Mouse (Mus musculus) neural tube, embryonic 12.5 days (tissue): ENCODE measurements around the gene Rora. TPM values are rescaled to one million over a fixed set of nuclear protein-coding genes. Genes with fewer than 3 reads are reported as not detected.

ENCODE experiments used
- ATAC-seq: fragments of 200-750 bp; cut with Nextera tagmentation; 2 replicates; pipeline ENCODE4 v1.8.0; 2017; ENCODE audit warnings: low read depth, mild to moderate bottlenecking, moderate TSS enrichment, moderate library complexity; ENCODE audit not compliant: low FRiP score
- H3K27ac ChIP-seq: fragments of 300-500 bp; sonication (generic); 2 replicates; pipeline ENCODE4 v1.5.1; 2016
- H3K27me3 ChIP-seq: fragments of 300-500 bp; sonication (generic); replicated peaks from 2 replicates; pipeline ENCODE4 v1.6.1; 2016; ENCODE audit warnings: mild to moderate bottlenecking
- H3K36me3 ChIP-seq: fragments of 300-500 bp; sonication (generic); 2 replicates; pipeline ENCODE4 v1.6.1; 2016; ENCODE audit warnings: mild to moderate bottlenecking
- H3K4me1 ChIP-seq: fragments of 300-500 bp; sonication (generic); 2 replicates; pipeline ENCODE4 v1.6.1; 2016
- H3K4me2 ChIP-seq: fragments of 300-500 bp; sonication (generic); replicated peaks from 2 replicates; pipeline ENCODE4 v1.6.1; 2016; ENCODE audit warnings: mild to moderate bottlenecking
- H3K4me3 ChIP-seq: fragments of 300-500 bp; sonication (generic); 2 replicates; pipeline ENCODE4 v1.5.1; 2016
- H3K9ac ChIP-seq: fragments of 300-500 bp; sonication (generic); 2 replicates; pipeline ENCODE4 v1.6.1; 2016; ENCODE audit warnings: mild to moderate bottlenecking
- H3K9me3 ChIP-seq: fragments of 300-500 bp; sonication (generic); 2 replicates; pipeline ENCODE4 v1.6.1; 2016; ENCODE audit warnings: mild to moderate bottlenecking
- WGBS: fragments of 180-500 bp; shearing (Covaris S2); methylation state at CpG from one replicate; pipeline ENCODE4 v1.1.7; 2016; 5-methylcytosine and 5-hydroxymethylcytosine counted together
- polyA plus RNA-seq: library from polyadenylated mRNA; unstranded; fragments of >200 nt; fragmentation: Nextera tagmentation; extraction: Ambion mirVana; gene quantifications from 2 replicates; pipeline ENCODE4 v1.2.1, GENCODE M21; 2016

The Rora gene
- polyA plus RNA-seq, 1 experiment from 2014 or later = 5.3 TPM

DNA sequence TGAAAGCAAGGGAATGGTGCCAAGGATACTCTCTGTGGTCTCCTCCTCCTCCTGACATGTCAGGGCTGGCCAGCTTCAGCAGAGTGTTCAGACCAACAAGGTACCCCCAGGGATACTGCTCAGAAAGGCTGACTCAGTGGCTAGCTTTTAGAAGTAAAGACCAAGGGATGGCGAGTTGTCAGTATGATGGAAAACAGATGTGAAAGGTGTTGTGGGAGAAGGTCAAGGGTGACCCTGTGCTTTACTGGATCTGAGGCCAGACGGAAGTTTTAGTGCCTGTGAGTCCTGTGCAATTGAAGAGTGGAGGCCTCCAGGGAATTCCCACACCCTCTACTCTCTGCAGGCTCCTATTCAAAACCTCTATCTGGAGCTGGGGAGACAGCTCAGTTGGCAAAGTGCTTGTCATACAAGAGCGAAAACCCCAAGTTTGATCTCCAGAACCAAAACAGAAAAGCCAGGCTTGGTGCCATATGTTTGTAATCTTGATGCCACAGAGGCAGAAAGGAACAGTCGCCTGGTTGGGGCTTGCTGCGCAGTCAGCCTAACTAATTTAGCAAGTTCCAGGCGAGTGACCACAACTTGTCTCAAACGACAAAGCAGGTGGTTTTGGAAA is 181.6 kb downstream of the Rora start:
- Histone ChIP-seq H3K4me1 (no peaks in the 10 kb centered on the region), H3K27ac (no peak overlapping the region)

DNA sequence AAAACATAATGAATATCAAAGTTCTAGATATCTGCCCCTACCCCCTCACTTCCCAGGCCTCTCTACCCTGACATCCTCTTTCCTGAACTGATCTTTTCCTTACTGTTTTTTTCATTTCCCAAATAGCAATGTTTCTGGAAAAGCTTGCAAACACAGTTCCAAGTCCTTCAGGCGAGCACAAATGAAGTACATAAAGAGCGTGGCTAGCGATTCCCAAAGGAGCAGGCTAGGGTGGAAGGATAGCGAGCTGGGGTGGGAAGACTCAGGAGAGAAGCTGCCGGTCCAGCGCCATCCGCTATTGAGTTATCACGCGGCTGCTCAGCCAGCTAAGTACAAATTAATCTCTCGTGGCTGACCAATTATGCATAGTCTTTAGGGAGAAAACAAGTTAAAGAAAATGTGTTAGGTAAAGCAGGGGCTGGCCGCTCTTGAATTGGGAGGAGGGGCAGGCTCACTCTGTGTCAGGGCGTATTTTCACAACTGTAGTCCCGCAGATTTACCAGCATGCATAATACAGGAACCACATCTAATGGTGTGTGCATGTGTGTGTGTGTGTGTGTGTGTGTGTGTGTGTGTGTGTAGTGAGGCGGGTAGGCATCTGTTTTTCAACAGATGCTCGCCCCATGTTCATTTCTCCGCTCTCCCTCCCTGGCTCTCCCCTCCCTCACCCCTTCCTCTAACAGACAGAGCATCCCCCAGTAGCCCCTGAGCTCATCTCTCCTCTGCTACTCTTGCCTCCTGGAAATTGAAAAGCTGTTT is 188.7 kb downstream of the Rora start:
- H3K9ac ChIP-seq = no peak overlapping the region
- H3K36me3 ChIP-seq = no peaks in the 10 kb centered on the region
- no peak overlapping the region for H3K27ac ChIP-seq
- peak overlapping the region; percentile 18; the same call in 1 of the 2 replicates for H3K4me2 ChIP-seq
- no peak for ATAC-seq
- no peak overlapping the region for H3K4me3 ChIP-seq
- no peaks in the 10 kb centered on the region for H3K9me3 ChIP-seq
- 59% methylated on average over 16 of the region's 16 CpGs for WGBS
- H3K4me1 ChIP-seq = no peaks in the 10 kb centered on the region
- H3K27me3 ChIP-seq = no peaks in the 10 kb centered on the region

More for the DNA sequence above, 181.6 kb downstream of the Rora start:
- H3K27me3 ChIP-seq = no peaks in the 10 kb centered on the region
- no peak overlapping the region for H3K4me3 ChIP-seq
- 65% methylated on average over 7 of the region's 7 CpGs for WGBS
- H3K9me3 ChIP-seq = no peaks in the 10 kb centered on the region
- H3K9ac ChIP-seq = no peak overlapping the region
- no peak overlapping the region for H3K4me2 ChIP-seq
- H3K36me3 ChIP-seq = no peaks in the 10 kb centered on the region
- no peak for ATAC-seq

DNA sequence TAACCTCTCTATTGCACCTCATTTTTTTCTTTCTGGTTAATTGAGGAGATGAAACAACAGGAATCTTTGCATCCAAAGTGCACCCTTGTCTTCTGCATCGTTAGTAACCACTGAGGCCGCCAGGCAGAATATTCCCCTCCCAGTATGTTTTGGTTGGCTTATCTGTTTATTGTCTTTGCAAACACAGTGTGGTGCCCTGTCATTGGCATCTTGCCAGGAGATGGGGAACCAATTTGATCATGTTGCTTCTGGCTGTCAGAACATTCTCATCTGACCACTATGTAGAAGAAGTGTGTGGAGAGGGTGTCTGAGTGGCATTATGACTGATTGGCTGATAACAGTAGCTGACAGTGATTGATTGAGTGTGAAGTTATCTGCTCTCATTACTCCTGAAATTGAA is 192.0 kb downstream of the Rora start:
- H3K4me1 ChIP-seq = no peaks in the 10 kb centered on the region
- no peaks in the 10 kb centered on the region for H3K9me3 ChIP-seq
- H3K4me2 ChIP-seq = no peak overlapping the region
- no peak overlapping the region for H3K4me3 ChIP-seq
- no peaks in the 10 kb centered on the region for H3K27me3 ChIP-seq
- no peak overlapping the region for H3K9ac ChIP-seq
- ATAC-seq = no peak
- H3K27ac ChIP-seq = no peak overlapping the region
- no peaks in the 10 kb centered on the region for H3K36me3 ChIP-seq
- 74% methylated on average over 2 of the region's 2 CpGs for WGBS

DNA sequence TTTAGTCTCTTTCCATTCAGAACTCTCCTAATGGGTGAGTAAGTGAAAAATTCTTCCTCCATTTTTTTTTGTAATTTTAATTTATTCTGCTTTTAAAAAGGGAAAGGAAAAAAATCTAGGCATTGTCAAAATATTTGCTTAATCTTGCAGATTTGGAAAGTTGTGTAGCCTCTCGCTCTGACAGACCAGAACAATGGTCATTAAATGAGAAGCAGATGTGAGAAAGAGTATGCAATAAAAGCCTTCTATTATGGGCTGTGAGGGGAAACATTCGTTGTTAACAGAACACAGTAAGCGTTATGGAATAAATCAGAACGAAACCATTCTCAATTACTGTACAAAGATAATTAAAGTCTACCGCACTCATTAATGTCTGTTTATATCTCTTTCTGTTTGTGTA is 196.7 kb downstream of the Rora start:
- WGBS = 78% methylated on average over 5 of the region's 5 CpGs
- ATAC-seq = no peak
- H3K4me2 ChIP-seq = no peak overlapping the region
- no peak overlapping the region for H3K27ac ChIP-seq
- H3K9me3 ChIP-seq = no peaks in the 10 kb centered on the region
- H3K4me3 ChIP-seq = no peak overlapping the region
- no peaks in the 10 kb centered on the region for H3K27me3 ChIP-seq
- H3K4me1 ChIP-seq = no peaks in the 10 kb centered on the region
- no peaks in the 10 kb centered on the region for H3K36me3 ChIP-seq
- no peak overlapping the region for H3K9ac ChIP-seq

DNA sequence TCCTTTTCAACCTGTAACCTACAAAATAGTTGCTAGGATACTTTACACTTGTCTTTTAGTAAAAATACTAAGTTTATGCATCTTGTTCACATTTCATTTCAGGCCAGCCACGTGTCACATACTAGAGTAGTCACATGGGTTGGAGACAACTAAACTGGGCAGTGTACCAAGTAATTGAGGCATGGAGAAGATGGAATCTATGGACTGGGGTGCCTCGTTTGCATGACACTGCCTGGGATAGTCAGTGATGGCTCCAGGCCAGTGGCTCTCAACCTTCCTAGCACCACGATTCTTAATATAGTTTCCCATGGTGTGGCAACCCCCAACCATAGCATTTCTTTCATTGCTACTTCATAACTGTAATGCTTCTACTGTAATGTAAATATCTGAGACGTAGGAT is 198.6 kb downstream of the Rora start:
- WGBS = 75% methylated on average over 4 of the region's 4 CpGs
- Histone ChIP-seq H3K27ac (no peak overlapping the region), H3K4me2 (no peak overlapping the region), H3K27me3 (no peaks in the 10 kb centered on the region), H3K9ac (no peak overlapping the region), H3K36me3 (no peaks in the 10 kb centered on the region), H3K4me3 (no peak overlapping the region), H3K4me1 (no peaks in the 10 kb centered on the region), H3K9me3 (no peaks in the 10 kb centered on the region)
- no peak for ATAC-seq

DNA sequence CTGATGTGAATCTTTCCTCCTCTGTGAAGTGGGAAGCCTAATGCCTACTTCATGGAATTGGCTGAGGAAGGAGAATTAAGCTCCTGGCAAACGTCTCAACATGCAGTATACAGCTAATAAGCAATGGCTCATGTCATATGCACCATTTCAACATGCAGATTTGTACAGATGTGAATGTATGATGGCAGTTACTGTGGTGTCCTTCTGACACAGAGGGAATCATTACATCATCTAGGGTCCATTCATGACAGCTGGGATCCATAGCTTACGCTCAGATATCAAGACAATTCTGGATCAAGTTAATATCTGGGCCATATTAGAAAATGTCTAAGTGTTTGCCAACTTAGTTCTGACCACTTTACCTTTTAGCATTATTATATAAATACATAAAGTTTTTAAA is 199.3 kb downstream of the Rora start:
- Histone ChIP-seq H3K4me3 (no peak overlapping the region), H3K27me3 (no peaks in the 10 kb centered on the region), H3K4me2 (no peak overlapping the region), H3K27ac (no peak overlapping the region), H3K9ac (no peak overlapping the region), H3K9me3 (no peaks in the 10 kb centered on the region), H3K36me3 (no peaks in the 10 kb centered on the region), H3K4me1 (no peaks in the 10 kb centered on the region)
- ATAC-seq = no peak
- 93% methylated on average over 2 of the region's 2 CpGs for WGBS

DNA sequence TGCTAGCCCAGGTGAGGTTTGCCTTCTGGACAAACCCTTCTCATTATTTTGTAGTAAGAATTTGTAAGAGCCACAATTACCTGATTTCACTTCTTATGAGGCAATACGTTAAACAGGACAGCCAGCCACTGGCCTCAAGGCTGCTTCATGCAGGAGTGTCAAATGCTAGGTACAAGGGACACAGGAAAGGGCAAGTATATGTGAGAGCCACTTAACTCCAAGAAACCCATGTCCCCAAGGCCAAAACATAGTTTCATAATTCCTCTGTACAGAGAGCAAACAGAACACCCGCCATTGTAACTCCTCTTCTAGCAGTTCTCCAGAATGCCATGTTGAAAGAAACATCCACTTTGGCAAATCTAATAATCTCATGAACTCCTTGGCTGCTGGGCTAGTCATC is 205.9 kb downstream of the Rora start:
- no peak overlapping the region for H3K27ac ChIP-seq
- no peak overlapping the region for H3K9ac ChIP-seq
- no peaks in the 10 kb centered on the region for H3K27me3 ChIP-seq
- no peak overlapping the region for H3K4me2 ChIP-seq
- 0 out of 2 replicates have a peak, but pooled peaks cover 11% of the 10 kb centered on the region for H3K9me3 ChIP-seq
- WGBS = 90% methylated on average over 2 of the region's 2 CpGs
- ATAC-seq = no peak
- H3K4me1 ChIP-seq = 0 out of 2 replicates have a peak, but pooled peaks cover 5% of the 10 kb centered on the region
- H3K36me3 ChIP-seq = no peaks in the 10 kb centered on the region
- no peak overlapping the region for H3K4me3 ChIP-seq

DNA sequence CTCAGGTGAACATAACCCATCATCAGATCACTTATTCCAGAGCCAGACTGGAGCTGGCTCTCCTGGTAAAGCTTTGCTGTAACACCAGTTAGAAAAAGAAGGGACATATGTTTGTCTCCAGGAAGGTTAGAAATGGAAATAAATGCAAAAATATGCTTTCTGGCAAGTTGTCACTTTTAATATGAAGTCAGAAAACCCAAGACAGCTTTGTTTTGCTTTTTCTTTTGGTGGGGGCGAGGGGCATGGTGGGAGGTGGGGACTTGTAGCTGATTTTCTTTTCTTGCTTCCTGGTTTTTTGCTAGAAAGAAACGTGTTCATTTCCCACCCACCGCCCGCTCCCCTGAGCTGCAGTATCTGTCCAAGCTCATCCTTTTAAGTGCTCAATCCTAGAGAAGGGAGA is 212.7 kb downstream of the Rora start:
- H3K36me3 ChIP-seq = no peaks in the 10 kb centered on the region
- H3K9ac ChIP-seq = no peak overlapping the region
- 68% methylated on average over 4 of the region's 4 CpGs for WGBS
- H3K27ac ChIP-seq = no peak overlapping the region
- H3K4me1 ChIP-seq = 0 out of 2 replicates have a peak, but pooled peaks cover 8% of the 10 kb centered on the region
- no peak overlapping the region for H3K4me2 ChIP-seq
- ATAC-seq = no peak
- H3K9me3 ChIP-seq = 0 out of 2 replicates have a peak, but pooled peaks cover 11% of the 10 kb centered on the region
- 0 out of 2 replicates have a peak, but pooled peaks cover 3% of the 10 kb centered on the region for H3K27me3 ChIP-seq
- H3K4me3 ChIP-seq = no peak overlapping the region

DNA sequence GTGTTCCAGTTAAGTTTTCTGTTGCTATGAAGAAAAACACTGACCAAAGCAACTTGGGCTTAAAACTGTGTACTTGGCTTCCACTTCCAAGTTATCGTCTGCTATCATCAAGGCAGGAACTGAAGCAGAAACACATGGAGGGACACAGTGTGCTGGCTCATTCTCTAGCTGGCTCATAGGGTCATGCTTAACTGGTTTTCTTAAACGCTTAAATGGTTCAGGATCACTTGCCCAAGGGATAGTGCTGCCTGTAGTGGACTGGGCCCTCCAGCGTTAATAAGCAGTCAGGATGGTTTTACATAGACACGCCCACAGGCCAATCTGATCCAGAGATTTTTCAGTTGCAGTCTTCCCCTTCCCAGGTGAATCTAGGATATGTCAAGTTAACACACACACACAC is 220.3 kb downstream of the Rora start:
- 86% methylated on average over 4 of the region's 4 CpGs for WGBS
- H3K9ac ChIP-seq = no peak overlapping the region
- ATAC-seq = no peak
- no peaks in the 10 kb centered on the region for H3K36me3 ChIP-seq
- 0 out of 2 replicates have a peak, but pooled peaks cover 3% of the 10 kb centered on the region for H3K27me3 ChIP-seq
- H3K9me3 ChIP-seq = no peaks in the 10 kb centered on the region
- H3K4me1 ChIP-seq = no peaks in the 10 kb centered on the region
- no peak overlapping the region for H3K4me2 ChIP-seq
- H3K4me3 ChIP-seq = no peak overlapping the region
- no peak overlapping the region for H3K27ac ChIP-seq

DNA sequence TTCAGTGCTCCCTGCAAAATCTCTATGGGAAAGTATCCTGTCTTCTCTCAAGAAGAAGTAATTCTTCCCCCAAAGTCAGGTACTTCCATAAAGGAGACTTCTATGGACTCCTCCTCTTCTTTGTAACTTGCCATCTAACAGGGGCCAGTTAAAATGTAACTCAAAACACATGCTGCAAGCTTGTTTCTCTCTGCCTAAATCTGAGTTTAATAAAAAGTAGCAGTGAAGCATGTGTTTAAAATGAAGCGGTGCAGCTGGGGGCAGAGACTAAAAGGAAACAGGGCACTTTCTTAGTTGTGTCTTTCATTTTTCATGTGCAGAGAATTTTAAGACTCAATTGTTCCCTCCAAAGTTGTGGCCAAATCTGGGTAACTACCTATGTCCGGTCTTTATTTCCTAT is 221.0 kb downstream of the Rora start:
- WGBS = 87% methylated on average over 2 of the region's 2 CpGs
- no peak for ATAC-seq
- Histone ChIP-seq H3K27ac (no peak overlapping the region), H3K9ac (no peak overlapping the region), H3K4me1 (no peaks in the 10 kb centered on the region), H3K36me3 (no peaks in the 10 kb centered on the region), H3K27me3 (0 out of 2 replicates have a peak, but pooled peaks cover 3% of the 10 kb centered on the region), H3K9me3 (no peaks in the 10 kb centered on the region), H3K4me3 (no peak overlapping the region), H3K4me2 (no peak overlapping the region)

DNA sequence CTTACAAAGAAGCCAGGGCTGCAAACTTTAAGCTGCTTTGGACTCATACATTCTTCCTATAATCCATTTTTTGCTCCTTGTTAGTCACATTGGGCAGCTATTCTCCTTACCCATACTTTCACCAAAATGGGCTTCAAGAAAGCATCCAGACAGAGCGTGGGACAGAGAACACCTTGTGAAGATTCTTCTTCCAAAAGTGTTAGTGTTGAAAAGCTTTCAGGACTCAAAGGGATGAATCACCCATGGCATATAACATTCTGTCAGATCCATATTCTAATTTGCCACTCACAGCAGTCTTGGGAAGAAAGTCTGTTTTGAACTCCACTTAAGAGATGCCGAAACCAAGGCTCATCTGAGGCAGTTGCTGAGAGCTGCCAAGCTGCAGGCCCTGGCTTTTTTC is 222.2 kb downstream of the Rora start:
- Histone ChIP-seq H3K4me1 (no peaks in the 10 kb centered on the region), H3K27ac (no peak overlapping the region)
- 91% methylated on average over 2 of the region's 2 CpGs for WGBS

DNA sequence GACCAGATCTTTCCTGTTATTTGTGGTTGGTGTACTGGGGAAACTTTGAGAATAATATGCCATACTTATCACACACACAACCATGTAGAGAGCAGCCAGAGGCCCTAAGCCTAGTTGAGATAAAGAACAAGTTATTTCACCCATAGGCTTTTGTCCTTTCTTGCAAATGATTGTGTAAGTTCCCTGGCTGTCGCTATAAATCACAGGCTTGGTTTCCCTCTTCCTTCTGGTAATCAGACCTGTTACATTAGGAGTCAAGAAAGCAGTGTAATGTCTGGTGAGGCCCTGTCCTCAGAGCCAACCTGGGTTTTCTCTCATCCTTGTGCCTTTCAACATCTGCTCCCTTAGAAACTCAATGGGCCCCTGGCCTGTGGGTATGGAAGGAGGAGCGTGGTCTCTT is 222.7 kb downstream of the Rora start:
- Histone ChIP-seq H3K9ac (no peak overlapping the region), H3K4me3 (no peak overlapping the region), H3K36me3 (no peaks in the 10 kb centered on the region), H3K4me2 (no peak overlapping the region), H3K27me3 (no peaks in the 10 kb centered on the region), H3K27ac (no peak overlapping the region), H3K4me1 (no peaks in the 10 kb centered on the region), H3K9me3 (no peaks in the 10 kb centered on the region)
- no peak for ATAC-seq
- 90% methylated on average over 2 of the region's 2 CpGs for WGBS

More for the DNA sequence above, 222.2 kb downstream of the Rora start:
- Histone ChIP-seq H3K36me3 (no peaks in the 10 kb centered on the region), H3K4me3 (no peak overlapping the region), H3K9ac (no peak overlapping the region), H3K4me2 (no peak overlapping the region), H3K9me3 (no peaks in the 10 kb centered on the region), H3K27me3 (0 out of 2 replicates have a peak, but pooled peaks cover 3% of the 10 kb centered on the region)
- no peak for ATAC-seq
